Mouse (Mus musculus): ENCODE measurements around the gene Tnmd. TPM values are rescaled to one million over a fixed set of nuclear protein-coding genes. Genes with fewer than 3 reads are reported as not detected.

Gene Tnmd
- total and polyA plus RNA-seq, 2 experiments from 2014 or later = 1.1 TPM; not detected in 1

GRCm38 (mm10) chrX:133911397-133912103 lies 60.8 kb downstream of the Tnmd start:
- H3K9me3 ChIP-seq (ENCODE audit: low read length) = no peaks in the 10 kb centered on the region
- H3K4me1 ChIP-seq (ENCODE audit: insufficient read depth, low read length) = no peaks in the 10 kb centered on the region
- no peak overlapping the region for H3K9ac ChIP-seq (replicated peaks; ENCODE audit: low read length)
- TF ChIP-seq CTCF (IDR thresholded peaks at IDR 0.05; ENCODE audit: low read depth) = no peak
- H3K36me3 ChIP-seq (ENCODE audit: insufficient read depth, low read length) = no peaks in the 10 kb centered on the region
- WGBS = 46% methylated on average over 10 of the region's 10 CpGs
- H3K4me2 ChIP-seq (ENCODE audit: low read depth, low read length) = no peak overlapping the region
- H3K27me3 ChIP-seq (ENCODE audit: insufficient read depth, low read length) = no peaks in the 10 kb centered on the region
- H3K27ac ChIP-seq = no peak overlapping the region
- no peak for ATAC-seq
- H3K4me3 ChIP-seq (ENCODE audit: low read length) = no peak overlapping the region
- peak; percentile 14 for DNase-seq (ENCODE audit: low spot score)

GRCm38 (mm10) chrX:133913006-133913405 lies 62.2 kb downstream of the Tnmd start:
- WGBS = 79% methylated on average over 3 of the region's 3 CpGs

GRCm38 (mm10) chrX:133914219-133914618 lies 63.4 kb downstream of the Tnmd start:
- DNase-seq (ENCODE audit: low spot score) = no peak
- H3K4me3 ChIP-seq (ENCODE audit: low read length) = no peak overlapping the region
- no peak overlapping the region for H3K4me2 ChIP-seq (ENCODE audit: low read depth, low read length)
- ATAC-seq = no peak
- no peak for TF ChIP-seq CTCF (IDR thresholded peaks at IDR 0.05; ENCODE audit: low read depth)
- no peaks in the 10 kb centered on the region for H3K9me3 ChIP-seq (ENCODE audit: low read length)
- WGBS = 71% methylated on average over 7 of the region's 7 CpGs
- H3K36me3 ChIP-seq (ENCODE audit: insufficient read depth, low read length) = no peaks in the 10 kb centered on the region
- H3K4me1 ChIP-seq (ENCODE audit: insufficient read depth, low read length) = no peaks in the 10 kb centered on the region
- no peak overlapping the region for H3K27ac ChIP-seq
- no peaks in the 10 kb centered on the region for H3K27me3 ChIP-seq (ENCODE audit: insufficient read depth, low read length)
- no peak overlapping the region for H3K9ac ChIP-seq (replicated peaks; ENCODE audit: low read length)

More at GRCm38 (mm10) chrX:133913006-133913405, 62.2 kb downstream of the Tnmd start:
- Histone ChIP-seq H3K36me3 (ENCODE audit: insufficient read depth, low read length) (no peaks in the 10 kb centered on the region), H3K9ac (replicated peaks; ENCODE audit: low read length) (no peak overlapping the region), H3K4me1 (ENCODE audit: insufficient read depth, low read length) (no peaks in the 10 kb centered on the region), H3K4me3 (ENCODE audit: low read length) (no peak overlapping the region), H3K9me3 (ENCODE audit: low read length) (no peaks in the 10 kb centered on the region), H3K27me3 (ENCODE audit: insufficient read depth, low read length) (no peaks in the 10 kb centered on the region), H3K27ac (no peak overlapping the region), H3K4me2 (ENCODE audit: low read depth, low read length) (no peak overlapping the region)
- no peak for TF ChIP-seq CTCF (IDR thresholded peaks at IDR 0.05; ENCODE audit: low read depth)
- no peak for ATAC-seq
- no peak for DNase-seq (ENCODE audit: low spot score)

Other genes with a start within 250 kb of the Tnmd start
- gene Pcdh19, start 162.0 kb upstream of the Tnmd start, total RNA-seq (2014; rRNA removed) = 41.4 and 47.9 TPM in 2 replicates
- gene Pcdh19, start 162.0 kb upstream of the Tnmd start, polyA plus RNA-seq (2015; fragmentation: Nextera tagmentation; extraction: Ambion mirVana) = 19.7 and 20.9 TPM in 2 replicates
- 149 and 156 TPM in 2 replicates for gene Tspan6, start 47.4 kb downstream of the Tnmd start, total RNA-seq (2014; rRNA removed)
- 262 and 267 TPM in 2 replicates for gene Tspan6, start 47.4 kb downstream of the Tnmd start, polyA plus RNA-seq (2015; fragmentation: Nextera tagmentation; extraction: Ambion mirVana)
- 1.7 and 2.3 TPM in 2 replicates for gene Srpx2, start 57.4 kb downstream of the Tnmd start, total RNA-seq (2014; rRNA removed)
- gene Srpx2, start 57.4 kb downstream of the Tnmd start, polyA plus RNA-seq (2015; fragmentation: Nextera tagmentation; extraction: Ambion mirVana) = 1.1 and 1.6 TPM in 2 replicates
- gene Sytl4, start 130.8 kb downstream of the Tnmd start, total RNA-seq (2014; rRNA removed) = 0.89 and 1.9 TPM in 2 replicates
- 0.46 and 0.91 TPM in 2 replicates for gene Sytl4, start 130.8 kb downstream of the Tnmd start, polyA plus RNA-seq (2015; fragmentation: Nextera tagmentation; extraction: Ambion mirVana)
- 86.0 and 99.2 TPM in 2 replicates for gene Cstf2, start 208.2 kb downstream of the Tnmd start, total RNA-seq (2014; rRNA removed)
- gene Cstf2, start 208.2 kb downstream of the Tnmd start, polyA plus RNA-seq (2015; fragmentation: Nextera tagmentation; extraction: Ambion mirVana) = 49.5 and 49.6 TPM in 2 replicates